Mouse (Mus musculus): ENCODE results near the gene Arhgap30.

- no peak for TF ChIP-seq CTCF (conservative IDR thresholded peaks at IDR 0.05 in 1 of 2, IDR thresholded peaks at IDR 0.05 in 1 of 2; ENCODE audit: low read depth in 2 of 2, low read length in 2 of 2)
- TF ChIP-seq CHD2 (IDR thresholded peaks at IDR 0.05; ENCODE audit: low read length), result no peak
- TF ChIP-seq GABPA (IDR thresholded peaks at IDR 0.05; ENCODE audit: insufficient replicate concordance, low read depth, low read length), result no peak
- TF ChIP-seq IRF4 (IDR thresholded peaks at IDR 0.05; ENCODE audit: low read depth, low read length), result no peak
- TF ChIP-seq EP300 (IDR thresholded peaks at IDR 0.05; ENCODE audit: low read length), result no peak
- no peak for TF ChIP-seq MAX (IDR thresholded peaks at IDR 0.05; ENCODE audit: low read length)
- TF ChIP-seq NELFE (IDR thresholded peaks at IDR 0.05; ENCODE audit: low read depth, low read length), result no peak
- no peak for TF ChIP-seq CHD1 (IDR thresholded peaks at IDR 0.05; ENCODE audit: low read depth, low read length)
- no peak for TF ChIP-seq SMC3 (IDR thresholded peaks at IDR 0.05; ENCODE audit: low read depth, low read length)
- TF ChIP-seq ZC3H11A (IDR thresholded peaks at IDR 0.05; ENCODE audit: low read depth, low read length), result no peak
These were observed 22.8 kb upstream of the Arhgap30 start for GRCm38 (mm10) chr1:171365934-171366333.

Measured in CH12.LX (cell line).